Mouse (Mus musculus): ENCODE measurements around the gene 4933427D14Rik. TPM values are rescaled to one million over a fixed set of nuclear protein-coding genes. Genes with fewer than 3 reads are reported as not detected.

The 4933427D14Rik gene
- 2.9 and 3.6 TPM in 2 replicates for polyA plus RNA-seq (2015; fragmentation: Nextera tagmentation; extraction: Ambion mirVana)

DNA sequence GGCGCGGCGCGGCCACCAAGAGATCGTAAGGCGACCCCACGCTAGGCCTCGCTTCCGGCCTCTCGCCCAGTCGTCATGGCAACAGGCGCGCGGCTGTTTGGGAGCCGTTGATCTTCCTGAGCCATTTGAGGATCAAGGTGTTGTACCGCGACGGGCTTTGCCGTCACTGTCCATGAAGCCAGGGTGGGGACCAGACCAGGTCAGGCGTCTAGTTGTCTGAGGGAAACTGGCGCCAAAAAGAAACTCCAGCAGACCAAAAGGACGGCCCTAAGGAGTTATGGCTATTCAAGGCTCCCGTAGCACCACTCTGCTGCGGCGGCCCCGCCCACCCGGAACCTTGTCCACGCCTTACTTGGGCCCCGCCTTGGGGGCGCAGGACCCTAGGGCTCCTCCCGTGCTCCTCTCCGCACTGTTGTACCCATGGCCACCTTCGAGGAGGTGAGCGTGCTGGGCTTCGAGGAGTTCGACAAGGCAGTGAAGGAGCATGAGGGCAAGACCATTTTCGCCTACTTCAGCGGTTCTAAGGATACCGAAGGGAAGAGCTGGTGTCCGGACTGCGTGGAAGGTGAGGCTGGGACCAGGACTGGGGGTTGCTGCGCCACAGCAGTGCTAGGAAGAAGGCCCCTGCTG lies at the start of gene 4933427D14Rik, which contains the start of gene Txndc17:
4933427D14Rik (minus strand) TSS at position 256 of the 630 bp plus-strand sequence.
Txndc17 (plus strand) TSS at position 344 of the 630 bp plus-strand sequence.

DNA sequence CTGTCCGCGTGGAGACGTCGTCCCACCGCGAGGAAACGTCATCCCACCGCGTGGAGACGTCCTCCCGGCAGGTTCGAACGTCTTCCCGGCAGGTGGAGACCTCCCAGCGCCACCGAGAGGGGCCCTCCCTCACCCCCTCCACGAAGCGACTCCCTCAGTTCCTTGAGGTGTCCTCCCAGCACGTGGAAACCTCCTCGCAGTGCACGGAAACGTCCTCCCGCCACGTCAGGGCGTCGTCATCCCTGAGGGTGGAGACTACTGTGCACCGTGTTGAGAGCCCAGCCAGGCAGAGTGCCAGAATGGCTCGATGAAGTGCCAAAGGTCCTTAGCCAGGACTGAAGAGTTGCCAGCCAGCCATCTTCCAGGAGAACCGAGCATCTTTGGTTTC lies 8.1 kb upstream of the 4933427D14Rik start, which contains the start of gene Med31:
Med31 (minus strand) TSS at position 183 of the 388 bp plus-strand sequence.

DNA sequence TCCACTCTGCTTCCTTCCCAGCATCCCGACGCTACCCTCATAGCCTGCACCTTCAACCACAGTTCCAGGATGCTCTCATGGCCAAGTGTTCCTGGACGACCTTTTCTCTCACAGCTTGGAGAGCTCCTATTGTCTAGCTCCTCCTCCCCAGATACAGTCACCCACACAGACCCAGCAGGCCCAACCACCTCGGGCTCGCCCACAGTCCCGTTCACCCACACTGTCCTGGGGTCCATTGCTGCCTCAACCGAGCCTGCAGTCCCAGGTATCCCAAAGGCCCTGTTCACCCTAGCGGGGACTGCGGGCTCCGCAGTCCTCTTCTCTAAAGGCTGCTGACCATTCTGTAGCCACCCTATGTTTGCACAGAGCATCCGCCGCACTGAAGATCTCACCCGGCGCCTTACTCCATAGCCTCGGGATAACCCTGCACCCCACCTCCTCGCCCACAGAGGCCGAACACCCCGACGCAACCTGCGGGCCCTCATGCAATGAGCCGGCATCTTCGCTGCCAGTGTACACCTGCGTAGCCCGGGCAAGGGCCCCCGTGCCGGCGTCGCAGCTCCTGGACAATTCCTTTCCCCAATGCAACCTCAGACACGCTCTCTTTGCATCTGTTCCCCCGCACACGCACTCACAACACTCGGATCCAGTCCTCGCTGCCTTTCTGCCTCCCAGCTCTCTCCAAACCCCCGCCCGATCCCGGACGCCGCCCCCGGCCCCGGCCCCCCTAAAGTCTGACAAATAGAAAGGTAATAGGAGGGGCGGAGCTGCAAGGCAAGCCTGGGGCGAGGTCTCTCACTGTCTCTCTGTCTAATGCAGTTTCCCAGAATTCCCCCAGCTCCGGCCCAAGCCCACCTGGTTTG lies 687 bp downstream of the 4933427D14Rik start, which contains the start of gene Gm43951:
Gm43951 (minus strand) TSS at position 500 of the 863 bp plus-strand sequence.

DNA sequence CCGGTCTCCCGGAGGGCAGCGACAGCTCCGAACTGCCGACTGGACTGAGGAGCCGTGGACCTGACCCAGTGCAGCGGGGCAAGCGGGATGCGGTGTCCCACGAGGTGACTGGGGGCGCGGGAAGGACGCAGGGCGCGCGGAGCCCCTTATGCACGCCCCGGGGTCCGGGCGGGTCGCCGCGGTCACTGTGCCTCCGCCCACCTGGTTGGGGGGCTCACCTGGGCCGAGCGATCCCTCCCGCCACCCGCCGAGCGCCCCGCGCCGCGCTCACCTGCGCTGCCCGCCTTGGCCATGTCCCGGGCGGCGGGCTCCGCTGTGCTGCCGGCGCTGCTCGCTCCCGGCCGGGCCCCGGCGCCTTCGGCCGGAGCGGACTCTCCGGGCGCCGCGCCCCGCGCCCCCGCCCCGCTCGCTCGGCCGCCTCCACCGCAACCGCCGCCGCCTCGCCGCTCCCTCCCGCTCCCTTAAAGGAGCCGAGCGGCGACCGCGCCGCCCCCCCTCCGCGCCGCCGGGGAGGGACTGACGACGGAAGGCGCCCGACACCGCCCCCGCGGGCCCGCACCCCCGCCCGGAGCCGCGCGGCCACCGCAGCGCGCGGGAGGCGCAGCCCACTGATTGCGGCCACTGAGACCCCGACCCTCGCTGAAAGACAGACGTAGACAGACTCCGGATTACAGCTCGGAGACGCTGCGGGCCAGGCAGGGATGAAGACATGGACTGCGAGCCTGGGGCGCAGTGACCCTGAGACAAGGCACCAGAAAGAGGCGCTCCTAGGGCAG lies 71.7 kb downstream of the 4933427D14Rik start, which contains the start of gene Pitpnm3:
Pitpnm3 (minus strand) TSS at position 396 of the 776 bp plus-strand sequence.

Other genes with a start within 250 kb of the 4933427D14Rik start
- gene Aipl1, start 169.9 kb downstream of the 4933427D14Rik start, polyA plus RNA-seq (2015; fragmentation: Nextera tagmentation; extraction: Ambion mirVana): 0.43 and 0.44 TPM in 2 replicates
- 24.1 and 26.3 TPM in 2 replicates for gene Pimreg, start 165.4 kb downstream of the 4933427D14Rik start, polyA plus RNA-seq (2015; fragmentation: Nextera tagmentation; extraction: Ambion mirVana)
- 0.13 and 0.36 TPM in 2 replicates for gene Pitpnm3, start 71.7 kb downstream of the 4933427D14Rik start, polyA plus RNA-seq (2015; fragmentation: Nextera tagmentation; extraction: Ambion mirVana)
- gene Gm43951, start 619 bp downstream of the 4933427D14Rik start, polyA plus RNA-seq (2015; fragmentation: Nextera tagmentation; extraction: Ambion mirVana): 0.04 and 0.12 TPM in 2 replicates
- 118 and 128 TPM in 2 replicates for gene Txndc17, start 88 bp upstream of the 4933427D14Rik start, polyA plus RNA-seq (2015; fragmentation: Nextera tagmentation; extraction: Ambion mirVana)
- 26.2 and 27.0 TPM in 2 replicates for gene Med31, start 8.1 kb upstream of the 4933427D14Rik start, polyA plus RNA-seq (2015; fragmentation: Nextera tagmentation; extraction: Ambion mirVana)
- 0.37 TPM in 1 of 2 replicates, not detected in the other for gene Slc13a5, start 59.8 kb upstream of the 4933427D14Rik start, polyA plus RNA-seq (2015; fragmentation: Nextera tagmentation; extraction: Ambion mirVana)
- 18.4 and 19.3 TPM in 2 replicates for gene Xaf1, start 94.2 kb upstream of the 4933427D14Rik start, polyA plus RNA-seq (2015; fragmentation: Nextera tagmentation; extraction: Ambion mirVana)
- not detected in 2 replicates for gene Fbxo39, start 107.0 kb upstream of the 4933427D14Rik start, polyA plus RNA-seq (2015; fragmentation: Nextera tagmentation; extraction: Ambion mirVana)
- 1.0 and 1.2 TPM in 2 replicates for gene Tekt1, start 155.0 kb upstream of the 4933427D14Rik start, polyA plus RNA-seq (2015; fragmentation: Nextera tagmentation; extraction: Ambion mirVana)
- 208 and 220 TPM in 2 replicates for gene Smtnl2, start 204.3 kb upstream of the 4933427D14Rik start, polyA plus RNA-seq (2015; fragmentation: Nextera tagmentation; extraction: Ambion mirVana)
- 0.08 and 0.69 TPM in 2 replicates for gene Ggt6, start 228.1 kb upstream of the 4933427D14Rik start, polyA plus RNA-seq (2015; fragmentation: Nextera tagmentation; extraction: Ambion mirVana)
- gene Mybbp1a, start 233.9 kb upstream of the 4933427D14Rik start, polyA plus RNA-seq (2015; fragmentation: Nextera tagmentation; extraction: Ambion mirVana): 60.2 and 61.9 TPM in 2 replicates